Mouse (Mus musculus): ENCODE measurements around the gene H2-Q1. TPM values are rescaled to one million over a fixed set of nuclear protein-coding genes. Genes with fewer than 3 reads are reported as not detected.
"Not testable (repeated sequence)": the region's sequence is repeated elsewhere in the genome, so short reads cannot be mapped to it uniquely, and the experiment has no call there.

Gene H2-Q1
- polyA plus RNA-seq, 1 experiment from 2014 or later = not detected

- not testable (repeated sequence) for ATAC-seq (replicated peaks; ENCODE audit: insufficient number of reproducible peaks, low FRiP score, low TSS enrichment, low read depth); H3K9ac ChIP-seq (replicated peaks; ENCODE audit: low read length); H3K27ac ChIP-seq (replicated peaks; ENCODE audit: low read depth, low read length); H3K4me3 ChIP-seq (ENCODE audit: low read depth, low read length); H3K4me2 ChIP-seq (ENCODE audit: low read depth, low read length); H3K9me3 ChIP-seq (replicated peaks; ENCODE audit: control insufficient read depth, low read length); DNase-seq (ENCODE audit: low spot score); H3K36me3 ChIP-seq (replicated peaks; ENCODE audit: control insufficient read depth, insufficient read depth, low read depth, low read length); H3K4me1 ChIP-seq (ENCODE audit: control insufficient read depth, insufficient read depth, low read length)
- 60% methylated on average over 1 of the region's 1 CpGs for WGBS
- peaks cover 13% of the 10 kb centered on the region for H3K27me3 ChIP-seq (ENCODE audit: control insufficient read depth, insufficient read depth, low read length)
Observed at GRCm38 (mm10) chr17:35325124-35325523, 4.9 kb downstream of the H2-Q1 start.

- H3K9ac ChIP-seq (replicated peaks; ENCODE audit: low read length); H3K4me1 ChIP-seq (ENCODE audit: control insufficient read depth, insufficient read depth, low read length); H3K36me3 ChIP-seq (replicated peaks; ENCODE audit: control insufficient read depth, insufficient read depth, low read depth, low read length); H3K9me3 ChIP-seq (replicated peaks; ENCODE audit: control insufficient read depth, low read length); H3K27ac ChIP-seq (replicated peaks; ENCODE audit: low read depth, low read length); H3K4me2 ChIP-seq (ENCODE audit: low read depth, low read length); ATAC-seq (replicated peaks; ENCODE audit: insufficient number of reproducible peaks, low FRiP score, low TSS enrichment, low read depth); H3K27me3 ChIP-seq (ENCODE audit: control insufficient read depth, insufficient read depth, low read length); H3K4me3 ChIP-seq (ENCODE audit: low read depth, low read length); DNase-seq (ENCODE audit: low spot score): not testable (repeated sequence)
Observed at GRCm38 (mm10) chr17:35326000-35326399, 5.8 kb downstream of the H2-Q1 start.

GRCm38 (mm10) chr17:35329714-35330113 lies 9.5 kb downstream of the H2-Q1 start:
- not testable (repeated sequence) for H3K4me3 ChIP-seq (ENCODE audit: low read depth, low read length); ATAC-seq (replicated peaks; ENCODE audit: insufficient number of reproducible peaks, low FRiP score, low TSS enrichment, low read depth); H3K36me3 ChIP-seq (replicated peaks; ENCODE audit: control insufficient read depth, insufficient read depth, low read depth, low read length); H3K4me1 ChIP-seq (ENCODE audit: control insufficient read depth, insufficient read depth, low read length); H3K27me3 ChIP-seq (ENCODE audit: control insufficient read depth, insufficient read depth, low read length); H3K9me3 ChIP-seq (replicated peaks; ENCODE audit: control insufficient read depth, low read length); H3K4me2 ChIP-seq (ENCODE audit: low read depth, low read length); H3K9ac ChIP-seq (replicated peaks; ENCODE audit: low read length); DNase-seq (ENCODE audit: low spot score); H3K27ac ChIP-seq (replicated peaks; ENCODE audit: low read depth, low read length)
- 57% methylated on average over 3 of the region's 3 CpGs for WGBS

GRCm38 (mm10) chr17:35331546-35331945 lies 11.3 kb downstream of the H2-Q1 start:
- not testable (repeated sequence) for H3K36me3 ChIP-seq (replicated peaks; ENCODE audit: control insufficient read depth, insufficient read depth, low read depth, low read length); H3K9me3 ChIP-seq (replicated peaks; ENCODE audit: control insufficient read depth, low read length); H3K27ac ChIP-seq (replicated peaks; ENCODE audit: low read depth, low read length); H3K27me3 ChIP-seq (ENCODE audit: control insufficient read depth, insufficient read depth, low read length); H3K4me2 ChIP-seq (ENCODE audit: low read depth, low read length); ATAC-seq (replicated peaks; ENCODE audit: insufficient number of reproducible peaks, low FRiP score, low TSS enrichment, low read depth); H3K9ac ChIP-seq (replicated peaks; ENCODE audit: low read length); H3K4me1 ChIP-seq (ENCODE audit: control insufficient read depth, insufficient read depth, low read length); DNase-seq (ENCODE audit: low spot score); H3K4me3 ChIP-seq (ENCODE audit: low read depth, low read length)
- WGBS = 72% methylated on average over 6 of the region's 6 CpGs

GRCm38 (mm10) chr17:35342071-35342671 lies 22.0 kb downstream of the H2-Q1 start, which contains the start of gene H2-Q2:
Gene H2-Q2, plus strand, starts transcription at chr17:35342242.
- peak within 1 kb of the TSS; percentile 36 for H3K4me3 ChIP-seq (ENCODE audit: low read depth, low read length)
- peak within 1 kb of the TSS; percentile 68 for H3K4me2 ChIP-seq (ENCODE audit: low read depth, low read length)
- H3K9ac ChIP-seq (replicated peaks; ENCODE audit: low read length) = no peak within 1 kb of the TSS
- H3K27ac ChIP-seq (replicated peaks; ENCODE audit: low read depth, low read length) = no peak within 1 kb of the TSS
- H3K27me3 ChIP-seq (ENCODE audit: control insufficient read depth, insufficient read depth, low read length) = peaks cover 29% of the 10 kb centered on the region
- ATAC-seq (replicated peaks; ENCODE audit: insufficient number of reproducible peaks, low FRiP score, low TSS enrichment, low read depth) (0 out of 2 replicates have a peak, but pooled peaks have one; percentile 23), DNase-seq (ENCODE audit: low spot score) (peak; percentile 6)
- WGBS = under 1% methylated on average over 40 of the region's 40 CpGs
- H3K4me1 ChIP-seq (ENCODE audit: control insufficient read depth, insufficient read depth, low read length) = peaks cover 3% of the 10 kb centered on the region; the same call in 1 of the 2 replicates
- no peaks in the 10 kb centered on the region for H3K9me3 ChIP-seq (replicated peaks; ENCODE audit: control insufficient read depth, low read length)
- H3K36me3 ChIP-seq (replicated peaks; ENCODE audit: control insufficient read depth, insufficient read depth, low read depth, low read length) = no peaks in the 10 kb centered on the region

- Histone ChIP-seq H3K4me3 (ENCODE audit: low read depth, low read length) (peak overlapping the region; percentile 36), H3K9ac (replicated peaks; ENCODE audit: low read length) (no peak overlapping the region), H3K4me1 (ENCODE audit: control insufficient read depth, insufficient read depth, low read length) (peaks cover 3% of the 10 kb centered on the region; the same call in 1 of the 2 replicates), H3K36me3 (replicated peaks; ENCODE audit: control insufficient read depth, insufficient read depth, low read depth, low read length) (no peaks in the 10 kb centered on the region), H3K27ac (replicated peaks; ENCODE audit: low read depth, low read length) (no peak overlapping the region), H3K9me3 (replicated peaks; ENCODE audit: control insufficient read depth, low read length) (no peaks in the 10 kb centered on the region), H3K4me2 (ENCODE audit: low read depth, low read length) (peak overlapping the region; percentile 68), H3K27me3 (ENCODE audit: control insufficient read depth, insufficient read depth, low read length) (peaks cover 29% of the 10 kb centered on the region)
- ATAC-seq (replicated peaks; ENCODE audit: insufficient number of reproducible peaks, low FRiP score, low TSS enrichment, low read depth) = 0 out of 2 replicates have a peak, but pooled peaks have one; percentile 23
- no peak for DNase-seq (ENCODE audit: low spot score)
- WGBS = 2% methylated on average over 43 of the region's 46 CpGs
Observed at GRCm38 (mm10) chr17:35342711-35343476, 22.7 kb downstream of the H2-Q1 start.

GRCm38 (mm10) chr17:35347659-35348058 lies 27.5 kb downstream of the H2-Q1 start:
- not testable (repeated sequence) for H3K4me3 ChIP-seq (ENCODE audit: low read depth, low read length); H3K27ac ChIP-seq (replicated peaks; ENCODE audit: low read depth, low read length); H3K4me2 ChIP-seq (ENCODE audit: low read depth, low read length); ATAC-seq (replicated peaks; ENCODE audit: insufficient number of reproducible peaks, low FRiP score, low TSS enrichment, low read depth); H3K9ac ChIP-seq (replicated peaks; ENCODE audit: low read length); H3K4me1 ChIP-seq (ENCODE audit: control insufficient read depth, insufficient read depth, low read length); DNase-seq (ENCODE audit: low spot score); H3K9me3 ChIP-seq (replicated peaks; ENCODE audit: control insufficient read depth, low read length); H3K36me3 ChIP-seq (replicated peaks; ENCODE audit: control insufficient read depth, insufficient read depth, low read depth, low read length)
- H3K27me3 ChIP-seq (ENCODE audit: control insufficient read depth, insufficient read depth, low read length) = peaks cover 11% of the 10 kb centered on the region

- H3K9ac ChIP-seq (replicated peaks; ENCODE audit: low read length); H3K9me3 ChIP-seq (replicated peaks; ENCODE audit: control insufficient read depth, low read length); DNase-seq (ENCODE audit: low spot score); H3K27me3 ChIP-seq (ENCODE audit: control insufficient read depth, insufficient read depth, low read length); H3K36me3 ChIP-seq (replicated peaks; ENCODE audit: control insufficient read depth, insufficient read depth, low read depth, low read length); ATAC-seq (replicated peaks; ENCODE audit: insufficient number of reproducible peaks, low FRiP score, low TSS enrichment, low read depth); H3K27ac ChIP-seq (replicated peaks; ENCODE audit: low read depth, low read length); H3K4me2 ChIP-seq (ENCODE audit: low read depth, low read length); H3K4me1 ChIP-seq (ENCODE audit: control insufficient read depth, insufficient read depth, low read length); H3K4me3 ChIP-seq (ENCODE audit: low read depth, low read length): not testable (repeated sequence)
- WGBS = 75% methylated on average over 6 of the region's 6 CpGs
Observed at GRCm38 (mm10) chr17:35353275-35353674, 33.1 kb downstream of the H2-Q1 start.
